Mouse (Mus musculus): Measurements from ENCODE around the gene Clint1.

Gene Clint1

GRCm38 (mm10) chr11:45884029-45884428 is 32.2 kb downstream of the Clint1 start:
- peak; percentile 54 for DNase-seq (ENCODE audit: low spot score)

GRCm38 (mm10) chr11:45885606-45886230 is 33.9 kb downstream of the Clint1 start:
- DNase-seq (ENCODE audit: low spot score): no peak

- no peak for DNase-seq (ENCODE audit: low spot score)
Measured at GRCm38 (mm10) chr11:45886596-45886995, 34.7 kb downstream of the Clint1 start.

- no peak for DNase-seq (ENCODE audit: low spot score)
Measured at GRCm38 (mm10) chr11:45888471-45889030, 36.7 kb downstream of the Clint1 start.

- no peak for DNase-seq (ENCODE audit: low spot score)
Measured at GRCm38 (mm10) chr11:45889981-45890380, 38.1 kb downstream of the Clint1 start.

- no peak for DNase-seq (ENCODE audit: low spot score)
Measured at GRCm38 (mm10) chr11:45890423-45890822, 38.6 kb downstream of the Clint1 start.

- DNase-seq (ENCODE audit: low spot score): no peak
Measured at GRCm38 (mm10) chr11:45892861-45893360, 41.1 kb downstream of the Clint1 start.

- no peak for DNase-seq (ENCODE audit: low spot score)
Measured at GRCm38 (mm10) chr11:45897392-45897791, 45.5 kb downstream of the Clint1 start.

GRCm38 (mm10) chr11:45900233-45901015 is 48.6 kb downstream of the Clint1 start:
- DNase-seq (ENCODE audit: low spot score): no peak

GRCm38 (mm10) chr11:45906109-45906786 is 54.4 kb downstream of the Clint1 start:
- DNase-seq (ENCODE audit: low spot score): no peak

GRCm38 (mm10) chr11:45907301-45907700 is 55.5 kb downstream of the Clint1 start:
- DNase-seq (ENCODE audit: low spot score): no peak

- DNase-seq (ENCODE audit: low spot score): no peak
Measured at GRCm38 (mm10) chr11:45908070-45908469, 56.2 kb downstream of the Clint1 start.

GRCm38 (mm10) chr11:45908894-45909293 is 57.0 kb downstream of the Clint1 start:
- DNase-seq (ENCODE audit: low spot score): no peak

- no peak for DNase-seq (ENCODE audit: low spot score)
Measured at GRCm38 (mm10) chr11:45910701-45911100, 58.9 kb downstream of the Clint1 start.

- no peak for DNase-seq (ENCODE audit: low spot score)
Measured at GRCm38 (mm10) chr11:45916196-45916595, 64.3 kb downstream of the Clint1 start.

GRCm38 (mm10) chr11:45918018-45918417 is 66.2 kb downstream of the Clint1 start:
- no peak for DNase-seq (ENCODE audit: low spot score)

- DNase-seq (ENCODE audit: low spot score): no peak
Measured at GRCm38 (mm10) chr11:45918836-45919235, 67.0 kb downstream of the Clint1 start.

- DNase-seq (ENCODE audit: low spot score): no peak
Measured at GRCm38 (mm10) chr11:45921026-45921425, 69.2 kb downstream of the Clint1 start.

GRCm38 (mm10) chr11:45921480-45921898 is 69.6 kb downstream of the Clint1 start:
- no peak for DNase-seq (ENCODE audit: low spot score)

GRCm38 (mm10) chr11:45925436-45925835 is 73.6 kb downstream of the Clint1 start:
- DNase-seq (ENCODE audit: low spot score): no peak

GRCm38 (mm10) chr11:45926640-45927082 is 74.8 kb downstream of the Clint1 start:
- DNase-seq (ENCODE audit: low spot score): peak; percentile 79

- no peak for DNase-seq (ENCODE audit: low spot score)
Measured at GRCm38 (mm10) chr11:45927456-45927855, 75.6 kb downstream of the Clint1 start.

Data from lung, postnatal 25 days (tissue).